Mouse (Mus musculus): ENCODE results near the gene Rab30. TPM values are rescaled to one million over a fixed set of nuclear protein-coding genes. Genes with fewer than 3 reads are reported as not detected.
"Not testable (repeated sequence)": the region's sequence is repeated elsewhere in the genome, so short reads cannot be mapped to it uniquely, and the experiment has no call there.

Rab30 gene
- total RNA-seq, 2 experiments from 2014 or later, result 5.7 to 6.6 TPM

DNA sequence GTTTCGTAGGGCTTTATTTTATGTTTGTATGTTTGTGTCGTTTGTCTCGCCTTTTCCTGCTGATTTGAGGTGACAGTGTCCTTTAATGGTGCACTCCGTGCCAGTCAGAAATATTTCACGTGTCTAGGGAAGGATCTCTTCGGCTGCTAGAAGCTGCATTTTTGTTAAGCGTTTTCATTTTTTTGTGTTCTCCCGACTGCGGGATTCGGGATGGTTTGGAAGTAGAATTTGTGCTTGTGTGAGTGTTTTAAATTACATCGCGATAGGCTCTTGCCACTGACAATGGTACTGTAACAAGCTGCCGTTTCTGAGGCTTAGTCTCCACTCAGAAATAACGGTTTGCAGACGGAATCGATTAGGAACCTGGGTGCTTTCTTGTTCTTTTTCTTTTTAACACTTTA is 938 bp downstream of the Rab30 start:
- no peak for DNase-seq
- intact Hi-C loops (cut with DNase I), result loop anchor here (5.0 kb wide), 4 partner anchors 35 to 180 kb away; partner anchors contain the start of genes Ccdc90b and Pcf11

DNA sequence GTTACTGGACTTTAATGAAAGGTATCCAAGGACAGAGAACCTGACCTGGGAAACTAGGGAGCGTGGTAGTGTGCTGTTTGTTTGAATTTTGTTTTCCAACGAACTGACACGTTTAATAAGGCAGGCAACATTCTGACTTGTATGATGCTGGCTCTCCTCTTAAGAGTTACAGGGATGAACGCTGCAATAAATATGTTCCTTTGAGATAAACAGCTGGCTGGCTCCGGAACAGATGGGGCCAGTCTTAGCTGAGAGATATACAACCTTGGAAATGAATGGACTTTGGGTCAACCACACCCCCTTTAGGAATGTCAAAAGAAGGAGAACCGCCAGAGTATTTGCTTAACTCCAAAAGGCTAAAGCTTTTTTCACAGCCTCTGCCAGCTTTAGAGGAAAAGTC is 1.4 kb downstream of the Rab30 start:
- intact Hi-C loops (cut with DNase I), result loop anchor here (5.0 kb wide), 4 partner anchors 35 to 180 kb away; partner anchors contain the start of genes Ccdc90b and Pcf11
- DNase-seq, result no peak

DNA sequence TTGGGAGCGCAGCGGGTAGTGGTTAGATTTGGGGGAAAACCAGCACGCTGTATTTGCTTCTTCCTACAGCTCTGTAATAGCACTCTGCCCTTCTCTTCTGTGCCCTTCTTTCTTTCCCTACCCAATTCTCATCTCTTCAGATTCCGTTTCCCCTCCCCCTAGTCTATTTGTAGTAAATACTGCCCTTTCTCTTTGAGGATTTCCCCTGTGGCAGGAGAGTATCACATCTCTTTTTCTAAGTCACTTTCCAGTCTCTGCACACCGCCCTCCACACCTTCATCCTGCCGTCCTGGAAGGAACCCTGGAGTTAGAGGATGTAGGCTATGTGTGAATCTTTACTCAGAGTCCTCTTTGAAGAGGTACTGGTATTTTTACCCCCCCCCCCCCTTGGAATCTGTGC is 1.9 kb downstream of the Rab30 start:
- intact Hi-C loops (cut with DNase I), result loop anchor here (5.0 kb wide), 4 partner anchors 34 to 181 kb away; partner anchors contain the start of genes Ccdc90b and Pcf11
- no peak for DNase-seq

DNA sequence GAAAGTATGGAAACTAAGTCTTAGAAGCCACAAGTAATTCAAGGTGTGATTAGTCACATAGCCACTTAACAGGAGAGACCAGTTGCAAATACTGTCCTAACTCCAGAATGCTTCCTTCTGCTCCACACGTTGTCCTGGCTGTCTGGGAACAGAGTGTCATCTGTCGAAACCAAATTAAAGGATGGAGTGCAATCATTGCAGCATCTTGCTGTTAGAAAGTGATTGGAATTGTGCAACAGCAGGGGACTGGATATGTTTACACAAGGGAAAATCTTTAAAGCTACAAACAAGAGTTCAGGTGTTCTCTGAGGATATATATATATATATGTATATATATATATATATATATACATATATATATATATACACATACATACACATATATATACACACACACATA is 9.0 kb downstream of the Rab30 start:
- DNase-seq, result no peak
- intact Hi-C loops (cut with DNase I), result no loop called here

DNA sequence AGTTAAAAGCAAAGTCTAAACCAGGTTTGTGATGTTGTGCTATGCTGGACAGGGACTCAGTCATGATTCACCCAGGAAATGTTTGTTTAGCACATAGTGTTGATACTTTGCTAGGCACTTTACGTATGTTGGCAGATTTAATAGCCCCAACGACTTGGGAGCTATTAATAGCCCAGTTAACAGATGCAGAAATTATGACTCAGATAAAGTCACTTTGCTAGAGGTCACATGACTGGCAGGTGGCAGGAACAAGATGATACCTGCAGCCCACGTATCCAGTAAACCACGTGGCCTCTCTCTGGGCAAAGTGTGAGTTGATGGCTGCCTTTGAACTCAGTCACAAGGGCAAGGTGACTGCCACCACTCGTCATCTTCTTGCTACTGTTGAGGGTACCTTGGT is 16.7 kb downstream of the Rab30 start:
- DNase-seq, result no peak
- intact Hi-C loops (cut with DNase I), result no loop called here

DNA sequence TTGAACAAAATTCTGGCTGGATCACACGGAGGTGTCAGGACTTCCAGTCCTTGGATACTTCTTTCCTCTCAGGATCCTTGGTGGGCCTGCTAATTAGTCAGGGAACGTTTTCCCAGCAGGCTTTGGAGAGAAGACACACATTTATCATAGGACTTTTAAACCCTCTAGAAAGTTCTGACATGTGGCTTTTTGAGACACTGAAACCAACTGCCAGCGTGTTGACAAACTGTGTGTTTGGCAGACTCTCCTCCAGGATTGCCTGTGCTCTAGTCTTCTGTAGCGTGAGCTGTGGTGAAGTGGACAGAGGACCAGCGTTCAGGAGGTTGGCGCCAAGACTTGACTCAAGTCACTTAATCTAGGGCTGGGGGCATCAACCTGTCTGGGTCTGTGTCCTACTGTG is 19.2 kb downstream of the Rab30 start:
- intact Hi-C loops (cut with DNase I), result no loop called here
- no peak for DNase-seq

DNA sequence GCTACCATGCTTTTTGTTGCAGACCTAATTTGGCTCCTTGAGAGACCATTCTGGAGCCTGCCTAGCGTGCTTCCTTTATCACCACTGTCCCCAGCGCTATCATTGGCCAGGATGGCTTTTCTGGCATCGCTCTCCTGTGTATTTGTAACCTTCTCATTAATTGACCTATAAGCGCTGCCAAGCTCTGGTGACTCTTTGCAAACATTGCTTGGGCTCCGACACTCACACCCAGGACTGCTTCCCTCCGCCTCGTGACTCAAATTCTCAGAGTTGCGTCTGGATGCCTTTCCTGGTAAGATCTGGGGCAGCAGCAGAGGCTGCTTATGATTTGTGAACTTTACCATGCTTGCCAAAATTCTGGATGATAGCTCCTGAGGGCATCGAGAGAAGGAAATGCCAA is 19.8 kb downstream of the Rab30 start:
- no peak for DNase-seq
- intact Hi-C loops (cut with DNase I), result no loop called here

DNA sequence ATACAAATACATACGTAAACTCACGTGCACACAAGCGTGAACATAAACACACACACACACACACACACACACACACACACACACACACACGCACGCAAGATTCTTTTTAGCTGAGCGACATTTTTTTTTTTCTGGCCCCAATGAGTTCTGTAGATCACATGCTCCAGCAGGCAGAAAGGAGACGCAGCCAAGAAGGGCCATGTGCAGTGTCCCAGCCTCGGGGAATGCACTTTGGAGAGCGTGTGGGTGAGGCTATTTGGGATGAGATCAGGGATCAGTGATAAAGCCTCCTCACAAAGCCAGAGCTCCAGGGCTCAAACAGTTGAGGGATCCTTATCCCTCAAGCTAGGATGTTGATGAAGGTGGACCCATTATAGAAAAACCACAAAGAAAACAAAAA is 24.0 kb downstream of the Rab30 start:
- DNase-seq, result peak in 1 of 2 experiments; percentile 38
- intact Hi-C loops (cut with DNase I), result no loop called here

DNA sequence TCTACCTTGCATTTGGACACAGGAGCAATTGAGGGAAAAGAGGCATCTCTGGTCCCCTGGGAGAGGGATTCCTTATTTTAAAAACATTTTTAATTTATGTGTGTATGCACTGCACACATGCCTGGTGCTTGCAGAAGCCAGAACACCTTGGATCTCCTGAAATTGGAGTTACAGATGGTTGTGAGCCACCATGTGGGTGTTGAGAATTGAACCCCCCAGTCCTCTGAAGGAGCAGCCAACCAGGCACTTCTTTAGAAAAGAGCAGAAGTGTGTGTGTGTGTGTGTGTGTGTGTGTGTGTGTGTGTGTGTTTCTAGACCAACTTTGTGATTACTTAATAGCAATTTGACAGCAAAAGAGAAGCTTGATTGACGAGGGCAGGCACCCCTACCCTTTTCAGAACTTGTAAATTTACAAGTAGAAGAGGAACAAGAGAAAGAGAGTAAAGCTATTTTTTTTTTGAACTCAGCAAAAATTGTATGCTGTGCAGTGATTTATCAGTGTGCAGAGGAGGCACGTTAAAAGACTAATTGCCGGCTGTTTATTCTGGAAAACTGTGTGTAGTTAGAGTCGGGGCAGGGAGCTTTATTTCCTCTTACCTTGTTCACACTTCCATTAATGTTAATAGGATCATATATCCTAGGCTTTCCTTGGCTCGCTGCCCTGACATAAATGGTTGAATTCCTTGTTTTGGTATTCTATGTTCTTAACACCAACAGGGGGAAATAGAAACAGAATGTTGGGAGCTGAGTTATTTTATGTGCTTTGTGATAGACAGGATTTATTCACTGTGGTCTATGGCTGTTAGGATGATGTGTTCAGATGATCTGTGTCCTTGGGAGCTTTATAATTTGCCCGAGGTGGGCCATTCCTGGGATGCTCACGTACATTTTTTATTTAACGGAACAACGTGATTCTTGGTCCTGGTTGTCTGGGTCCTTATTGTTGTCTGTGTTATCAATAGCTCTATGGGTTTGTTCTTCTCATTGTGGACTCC is 25.0 kb downstream of the Rab30 start:
- intact Hi-C loops (cut with DNase I), result no loop called here
- DNase-seq, result no peak

DNA sequence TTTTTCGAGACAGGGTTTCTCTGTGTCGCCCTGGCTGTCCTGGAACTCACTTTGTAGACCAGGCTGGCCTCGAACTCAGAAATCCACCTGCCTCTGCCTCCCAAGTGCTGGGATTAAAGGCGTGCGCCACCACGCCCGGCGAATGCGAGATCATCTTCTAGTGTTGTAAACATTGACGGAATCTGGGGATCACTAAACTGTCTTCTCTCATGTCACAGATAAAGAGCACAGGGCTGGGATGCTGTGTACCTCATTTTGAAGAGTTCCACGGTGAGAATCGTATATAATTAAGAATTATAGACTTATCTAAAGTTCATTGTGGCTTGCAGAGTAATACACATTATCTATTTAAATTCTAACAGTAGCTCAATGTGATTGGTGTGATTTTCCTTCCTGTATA is 26.7 kb downstream of the Rab30 start:
- DNase-seq; intact Hi-C loops (cut with DNase I): not testable (repeated sequence)

DNA sequence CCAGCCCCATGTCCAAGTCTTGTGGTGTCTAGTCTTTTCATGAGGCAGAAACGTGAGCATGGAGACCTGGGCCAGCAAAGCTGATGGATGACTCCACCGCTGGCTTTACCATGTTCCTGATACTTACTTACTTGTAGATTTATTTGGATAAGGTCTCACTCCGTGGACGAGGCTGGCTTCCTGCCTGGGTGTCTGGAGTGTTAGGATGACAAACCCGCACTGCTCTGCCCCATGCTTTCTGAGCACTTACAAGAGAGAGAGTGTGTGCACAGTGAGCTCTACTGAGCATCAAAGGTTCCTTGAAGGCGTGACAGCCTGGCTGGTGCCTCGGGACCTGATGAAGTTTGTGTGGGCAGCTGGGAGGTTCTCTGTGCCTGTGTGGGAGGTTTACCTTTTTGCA is 27.5 kb downstream of the Rab30 start:
- intact Hi-C loops (cut with DNase I), result no loop called here
- no peak for DNase-seq

DNA sequence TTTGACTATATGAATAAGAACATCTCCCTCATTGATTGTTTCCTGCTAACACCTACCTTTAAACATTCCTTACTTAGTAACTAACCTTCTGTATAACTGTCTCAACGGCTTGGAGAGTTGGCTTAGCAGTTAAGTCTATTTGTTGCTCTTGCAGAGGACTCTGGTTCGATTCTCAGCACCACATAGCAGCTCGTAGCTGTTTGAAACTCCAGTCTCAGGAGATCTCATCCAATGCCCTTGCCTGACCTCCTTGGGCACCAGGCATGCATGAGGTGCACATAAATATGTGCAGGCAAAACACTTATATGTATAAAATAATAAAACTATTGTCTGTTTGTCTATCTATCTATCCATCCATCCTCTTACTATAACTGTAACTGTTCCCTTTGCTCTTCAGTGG is 31.6 kb downstream of the Rab30 start:
- intact Hi-C loops (cut with DNase I), result no loop called here
- no peak for DNase-seq

DNA sequence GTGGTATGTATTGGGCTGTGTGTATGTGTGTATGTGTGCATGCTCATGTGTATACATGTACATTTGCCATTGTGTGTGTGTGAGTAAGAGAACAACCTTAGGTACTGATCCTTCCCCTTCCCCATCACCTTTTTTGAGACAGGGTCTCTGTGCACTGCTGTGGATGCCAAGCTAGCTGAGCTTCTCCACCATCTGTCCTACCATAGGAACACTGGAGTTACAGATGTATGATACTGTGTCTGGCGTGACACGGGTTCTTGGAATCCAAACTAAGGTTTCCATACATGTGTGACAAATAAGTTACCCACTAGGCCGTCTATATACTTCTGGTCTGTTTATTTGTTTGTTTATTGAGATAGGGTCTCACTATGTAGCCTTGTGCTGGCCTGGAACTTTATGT is 32.2 kb downstream of the Rab30 start:
- no peak for DNase-seq

DNA sequence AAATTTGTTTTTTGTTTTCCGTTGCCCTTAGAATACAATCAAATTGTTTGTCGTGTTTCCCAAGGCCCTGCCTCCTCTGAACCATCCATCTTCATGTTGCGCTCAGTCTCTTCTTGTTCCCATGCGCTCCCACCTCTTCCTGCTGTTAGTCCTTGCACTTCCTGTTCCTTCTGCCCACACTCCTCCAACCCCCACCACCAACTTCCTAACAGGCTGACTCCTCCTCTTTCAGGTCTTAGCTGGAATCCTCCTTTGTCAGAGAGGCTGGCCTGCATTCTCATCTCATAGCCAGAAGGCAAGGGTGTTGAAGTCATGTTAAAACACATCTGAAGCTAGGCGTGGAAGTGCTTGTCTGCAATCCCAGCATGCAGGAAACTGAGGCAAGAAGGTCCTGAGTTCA is 33.3 kb downstream of the Rab30 start:
- intact Hi-C loops (cut with DNase I), result loop anchor here (5.0 kb wide), 1 partner anchor 32 kb away; the partner anchor contains the start of gene Rab30
- no peak for DNase-seq

More for the DNA sequence above, 32.2 kb downstream of the Rab30 start:
- intact Hi-C loops (cut with DNase I), result no loop called here

DNA sequence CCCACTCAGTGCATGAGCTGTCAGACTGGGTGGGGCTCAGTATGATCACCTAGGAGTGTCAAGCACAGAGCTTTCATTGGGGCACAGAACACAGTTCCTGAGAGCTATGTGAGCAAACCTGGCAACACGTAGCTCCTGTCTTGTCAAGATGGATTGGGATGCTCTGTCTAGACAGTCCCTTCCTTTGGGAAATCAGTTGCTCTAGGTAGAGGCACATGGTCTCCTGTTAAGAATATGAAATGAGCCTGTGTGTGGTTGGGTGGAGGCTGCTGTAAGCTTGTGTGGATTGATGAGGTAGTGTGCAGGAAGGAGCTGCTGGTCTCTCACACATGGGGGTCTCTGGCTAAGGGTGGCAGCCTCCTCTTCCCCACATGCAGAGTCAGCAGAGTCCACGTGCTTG is 34.3 kb downstream of the Rab30 start:
- no peak for DNase-seq
- intact Hi-C loops (cut with DNase I), result loop anchor here (5.0 kb wide), 1 partner anchor 33 kb away; the partner anchor contains the start of gene Rab30

DNA sequence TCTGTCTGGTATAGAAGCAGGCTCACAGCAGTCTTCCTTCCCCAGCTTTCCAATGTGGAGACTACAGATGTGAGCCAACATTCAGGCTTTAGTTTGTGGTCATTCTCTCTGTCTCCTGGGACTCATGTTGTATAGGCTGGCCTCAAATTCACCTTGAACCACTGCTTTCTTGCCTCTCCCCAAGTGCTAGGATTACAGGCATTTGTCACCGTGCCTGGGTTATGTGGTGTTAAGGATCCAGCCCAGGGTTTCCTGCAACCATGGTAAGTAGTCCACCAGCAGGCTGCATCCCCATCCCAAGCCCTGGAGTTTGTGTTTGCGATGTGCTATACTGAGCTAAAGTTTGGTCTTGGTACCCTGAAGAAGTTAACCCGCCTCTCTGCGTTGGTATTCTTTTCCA is 35.2 kb downstream of the Rab30 start:
- intact Hi-C loops (cut with DNase I), result loop anchor here (5.0 kb wide), 1 partner anchor 34 kb away; the partner anchor contains the start of gene Rab30

DNA sequence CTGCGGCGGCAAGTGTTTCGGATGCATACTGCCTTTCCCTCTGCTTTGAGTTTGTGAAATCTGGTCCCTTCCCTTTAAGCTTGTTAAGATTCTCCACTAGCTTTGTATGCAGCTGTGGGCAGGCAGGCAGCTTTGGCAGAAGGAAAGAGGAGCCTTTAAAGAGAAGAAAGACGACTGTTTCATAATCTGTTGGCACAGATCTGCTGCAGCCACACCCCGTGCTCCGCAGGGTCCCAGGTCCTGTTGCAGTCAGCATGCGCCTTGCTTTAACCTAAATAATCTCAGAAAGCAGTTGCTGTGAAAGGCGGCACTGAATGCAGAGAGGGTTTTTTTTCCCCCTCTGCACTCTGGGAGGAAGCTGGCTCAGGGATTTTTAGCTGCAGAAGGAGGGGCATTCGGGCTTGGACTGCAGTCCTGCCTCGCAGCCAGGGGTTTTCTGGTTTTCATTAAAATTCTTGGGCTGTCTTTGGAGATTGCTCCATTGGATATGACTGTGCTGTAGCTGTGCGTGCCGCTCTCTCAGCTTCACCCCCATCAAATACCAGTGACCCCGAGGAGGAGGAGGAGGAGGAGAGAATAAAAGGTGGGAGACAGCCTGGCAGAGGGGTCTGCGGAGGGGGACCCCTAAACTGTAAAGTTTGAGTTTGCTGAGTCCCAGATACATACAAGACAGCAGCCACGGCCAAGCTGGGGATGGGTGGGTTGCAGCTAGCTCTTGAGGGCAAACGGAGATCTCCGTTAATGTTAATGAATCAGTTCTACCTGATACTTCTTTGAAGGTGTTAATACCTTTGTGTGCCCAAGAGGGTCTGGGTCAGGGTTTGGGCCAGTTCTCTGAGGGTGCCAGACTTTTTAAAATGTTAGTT is 35.9 kb downstream of the Rab30 start:
- intact Hi-C loops (cut with DNase I), result loop anchor here (5.0 kb wide), 1 partner anchor 35 kb away; the partner anchor contains the start of gene Rab30
- peak; percentile 49 to 56 for DNase-seq

More for the DNA sequence above, 35.2 kb downstream of the Rab30 start:
- DNase-seq, result no peak

DNA sequence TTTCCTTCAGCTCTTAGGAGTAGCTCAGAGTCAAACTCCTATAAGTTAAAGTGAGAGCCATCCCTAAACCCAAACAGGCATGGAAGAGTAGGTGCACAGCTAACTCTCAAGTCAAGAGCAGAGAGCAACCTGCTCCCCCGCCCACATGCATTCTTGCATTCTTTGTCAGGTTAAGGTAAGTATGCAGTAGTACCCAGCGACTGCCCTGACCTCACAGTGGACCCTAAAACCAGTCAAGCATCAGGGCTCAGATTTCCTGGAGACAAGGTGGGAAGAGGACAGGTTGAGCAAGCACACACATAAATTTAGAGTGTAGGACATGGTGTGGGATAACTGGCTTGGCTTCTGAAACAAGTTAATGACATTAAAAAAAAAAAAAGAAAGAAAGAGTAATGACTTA is 37.7 kb downstream of the Rab30 start:
- DNase-seq, result no peak
- intact Hi-C loops (cut with DNase I), result loop anchor here (5.0 kb wide), 1 partner anchor 37 kb away; the partner anchor contains the start of gene Rab30

DNA sequence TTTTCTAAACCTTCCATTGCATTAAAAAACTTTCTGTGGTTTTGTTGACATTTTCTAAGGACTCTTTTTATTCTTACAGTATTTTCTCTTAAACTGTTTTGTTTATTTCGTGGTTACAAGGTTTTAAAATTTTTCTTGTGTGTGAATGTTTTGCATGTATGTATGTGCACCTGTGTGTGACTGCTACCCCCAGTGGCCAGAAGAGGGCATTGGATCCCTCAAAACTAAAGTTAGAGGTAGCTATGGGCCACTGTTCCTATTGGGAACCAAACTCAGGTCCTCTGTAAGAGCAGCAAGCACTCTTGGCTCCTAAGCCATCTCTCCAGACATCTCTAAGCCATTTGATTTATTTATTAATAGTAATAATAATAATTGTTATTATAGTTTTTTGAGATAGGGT is 40.0 kb downstream of the Rab30 start:
- no peak for DNase-seq
- intact Hi-C loops (cut with DNase I), result no loop called here

DNA sequence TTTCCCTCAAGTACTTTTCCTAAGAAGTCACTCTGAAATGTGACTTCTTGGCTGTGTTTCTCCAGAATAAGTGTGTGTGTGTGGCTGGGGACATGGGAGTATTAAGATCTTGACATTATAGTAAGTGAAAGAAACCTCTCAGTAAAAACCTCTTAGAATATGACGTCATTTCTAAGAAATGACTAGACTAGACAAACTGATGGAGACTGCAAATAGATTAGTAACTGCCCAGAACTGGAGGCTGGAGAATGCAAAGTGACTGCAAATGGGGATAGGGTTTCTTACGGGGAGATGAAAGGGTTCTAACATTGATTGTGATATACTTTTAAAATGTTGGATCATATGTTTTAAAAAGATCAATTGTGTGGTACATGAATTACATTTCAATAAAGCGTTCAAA is 40.5 kb downstream of the Rab30 start:
- intact Hi-C loops (cut with DNase I), result no loop called here
- no peak for DNase-seq

DNA sequence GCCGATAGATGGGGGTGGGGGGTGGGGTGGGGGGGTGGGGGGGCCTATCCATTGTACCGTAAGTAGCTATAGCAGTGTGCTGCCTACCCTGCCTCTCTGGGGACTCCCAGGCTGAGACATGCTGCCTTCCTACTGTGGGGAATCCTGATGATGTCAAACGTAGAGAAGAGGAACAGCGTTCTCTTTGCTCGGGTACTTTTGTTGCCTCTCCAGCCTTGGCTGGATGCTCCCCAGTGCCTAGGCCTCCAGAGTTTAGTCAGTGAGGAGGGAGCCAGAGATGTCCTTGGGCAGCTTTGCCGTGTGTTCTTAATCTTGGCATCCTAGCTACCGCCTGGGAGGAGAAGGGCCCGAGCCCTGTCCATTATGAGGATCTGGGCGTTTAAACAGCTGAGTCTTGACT is 41.1 kb downstream of the Rab30 start:
- intact Hi-C loops (cut with DNase I), result no loop called here
- DNase-seq, result no peak
